ENCODE assay signal across 16 mouse cellular contexts in genomic region chr14:62254371-62254770, GRCm38 (mm10). TPM values are rescaled to one million over a fixed set of nuclear protein-coding genes. Genes with fewer than 3 reads are reported as not detected.
A peak's percentile ranks its signal among the peaks of the same experiment; 100 is the strongest.
DNase-seq lines count a peak whose midpoint lies in the region; ATAC-seq and TF ChIP-seq lines count a peak whose summit lies in the region.
"Had no signal": no experiment of that assay in that cellular context is flagged by ENCODE, and none has a peak within 500 bp of the region (broad histone marks: within the 10 kb centered on the region; RNA-seq: fewer than 3 reads in every experiment).

No protein-coding gene starts in this region.

- no peak for ATAC-seq in midbrain, embryonic 14.5 days (ENCODE audit: low FRiP score, low TSS enrichment)
- ATAC-seq in midbrain, postnatal 0 days (ENCODE audit: low FRiP score) = no peak
- ATAC-seq in granulocyte monocyte progenitor cell, adult 5-6 weeks (replicated peaks; ENCODE audit: poor library complexity, severe bottlenecking) = peak; percentile 44
- ATAC-seq: midbrain, embryonic 13.5 days had no signal

- H3K9ac ChIP-seq in midbrain, embryonic 14.5 days (replicated peaks; ENCODE audit: low read length) = no peak overlapping the region
- H3K9ac ChIP-seq in midbrain, postnatal 0 days (replicated peaks; ENCODE audit: low read length, poor library complexity, severe bottlenecking) = no peak overlapping the region
- H3K9ac ChIP-seq: embryonic facial prominence, embryonic 15.5 days; heart, embryonic 12.5 days; hindbrain, embryonic 14.5 days; limb, embryonic 15.5 days; midbrain, embryonic 13.5 days had no signal

- peaks cover 14% of the 10 kb centered on the region for H3K4me1 ChIP-seq in heart, embryonic 10.5 days
- H3K4me1 ChIP-seq in midbrain, embryonic 14.5 days (ENCODE audit: control insufficient read depth, insufficient read depth, low read length) = no peaks in the 10 kb centered on the region
- no peaks in the 10 kb centered on the region for H3K4me1 ChIP-seq in midbrain, postnatal 0 days (ENCODE audit: insufficient read depth, low read length)

- H3K27ac ChIP-seq in heart, embryonic 10.5 days = no peak overlapping the region
- H3K27ac ChIP-seq in midbrain, embryonic 14.5 days (replicated peaks; ENCODE audit: low read depth, low read length) = no peak overlapping the region
- no peak overlapping the region for H3K27ac ChIP-seq in midbrain, postnatal 0 days (ENCODE audit: low read depth, low read length)
- H3K27ac ChIP-seq: embryonic facial prominence, embryonic 15.5 days; hindbrain, embryonic 14.5 days; limb, embryonic 15.5 days; midbrain, embryonic 13.5 days had no signal

- H3K36me3 ChIP-seq in heart, embryonic 10.5 days = no peaks in the 10 kb centered on the region
- H3K36me3 ChIP-seq in midbrain, embryonic 14.5 days (ENCODE audit: control insufficient read depth, insufficient read depth, low read length) = no peaks in the 10 kb centered on the region
- no peaks in the 10 kb centered on the region for H3K36me3 ChIP-seq in midbrain, postnatal 0 days (ENCODE audit: insufficient read depth, low read length)
- H3K36me3 ChIP-seq: embryonic facial prominence, embryonic 15.5 days; heart, embryonic 12.5 days; limb, embryonic 15.5 days; midbrain, embryonic 13.5 days had no signal

- H3K27me3 ChIP-seq in heart, embryonic 10.5 days (ENCODE audit: insufficient read depth, poor library complexity, severe bottlenecking) = no peaks in the 10 kb centered on the region
- no peaks in the 10 kb centered on the region for H3K27me3 ChIP-seq in midbrain, embryonic 14.5 days (ENCODE audit: control insufficient read depth, insufficient read depth, low read length)
- no peaks in the 10 kb centered on the region for H3K27me3 ChIP-seq in midbrain, postnatal 0 days (ENCODE audit: insufficient read depth, low read length)
- H3K27me3 ChIP-seq: embryonic facial prominence, embryonic 15.5 days; heart, embryonic 12.5 days; limb, embryonic 15.5 days; midbrain, embryonic 13.5 days had no signal

- 76% methylated on average over 8 of the region's 8 CpGs for WGBS in heart, embryonic 10.5 days
- 68% methylated on average over 8 of the region's 8 CpGs for WGBS in midbrain, embryonic 14.5 days
- 77% methylated on average over 8 of the region's 8 CpGs for WGBS in midbrain, postnatal 0 days

- peak; percentile 57 for DNase-seq in heart, adult 11 months
- DNase-seq in heart, embryonic 10.5 days (ENCODE audit: low spot score) = no peak
- DNase-seq in midbrain, embryonic 14.5 days = peak; percentile 18
- no peak for DNase-seq in midbrain, postnatal 0 days (ENCODE audit: low spot score)
- DNase-seq in ovary, postnatal 10 days (ENCODE audit: low spot score) = no peak
- DNase-seq in cerebellum, adult 18-20 months = no peak
- no peak for DNase-seq in layer of hippocampus, adult 18-20 months (ENCODE audit: low spot score in 2 of 2)
- DNase-seq: cerebellum, adult 11 months; layer of hippocampus, postnatal 36 days had no signal

- no peak for TF ChIP-seq CTCF in midbrain, postnatal 0 days (IDR thresholded peaks at IDR 0.05)

- no peaks in the 10 kb centered on the region for H3K9me3 ChIP-seq in heart, embryonic 10.5 days
- H3K9me3 ChIP-seq in midbrain, embryonic 14.5 days (ENCODE audit: control insufficient read depth, low read length) = no peaks in the 10 kb centered on the region
- no peaks in the 10 kb centered on the region for H3K9me3 ChIP-seq in midbrain, postnatal 0 days (ENCODE audit: low read length)
- H3K9me3 ChIP-seq: embryonic facial prominence, embryonic 15.5 days; heart, embryonic 12.5 days; limb, embryonic 15.5 days; midbrain, embryonic 13.5 days had no signal

- H3K4me3 ChIP-seq in heart, embryonic 10.5 days = no peak overlapping the region
- no peak overlapping the region for H3K4me3 ChIP-seq in midbrain, embryonic 14.5 days (replicated peaks; ENCODE audit: low read depth, low read length)
- no peak overlapping the region for H3K4me3 ChIP-seq in midbrain, postnatal 0 days (ENCODE audit: low read depth, low read length)
- H3K4me3 ChIP-seq: embryonic facial prominence, embryonic 15.5 days; heart, embryonic 12.5 days; limb, embryonic 15.5 days; midbrain, embryonic 13.5 days had no signal

- H3K4me2 ChIP-seq in midbrain, embryonic 14.5 days (ENCODE audit: low read length) = no peak overlapping the region
- H3K4me2 ChIP-seq in midbrain, postnatal 0 days (ENCODE audit: low read depth, low read length, poor library complexity, severe bottlenecking) = no peak overlapping the region
- H3K4me2 ChIP-seq: embryonic facial prominence, embryonic 15.5 days; heart, embryonic 12.5 days; hindbrain, embryonic 14.5 days; limb, embryonic 15.5 days; midbrain, embryonic 13.5 days had no signal

RNA-seq across cellular contexts. Expression of gene Rnaseh2b, which starts 38.0 kb away (rescaled TPM):
- polyA plus RNA-seq in heart, embryonic 10.5 days (2016; fragmentation: Nextera tagmentation; extraction: Ambion mirVana) = 61.0 and 65.2 TPM in 2 replicates
- 38.5 and 38.6 TPM in 2 replicates for polyA plus RNA-seq in midbrain, embryonic 14.5 days (2014; fragmentation: Nextera tagmentation; extraction: Ambion mirVana)
- total RNA-seq in midbrain, postnatal 0 days (2014; rRNA removed) = 17.7 and 24.1 TPM in 2 replicates
- polyA plus RNA-seq in midbrain, postnatal 0 days (2015; fragmentation: Nextera tagmentation; extraction: Ambion mirVana) = 29.8 and 32.8 TPM in 2 replicates
- 86.1 and 94.1 TPM in 2 replicates for total RNA-seq in granulocyte monocyte progenitor cell, adult 5-6 weeks (2014; fragmentation: Nextera tagmentation)
- 58.5 and 60.1 TPM in 2 replicates for total RNA-seq in granulocyte monocyte progenitor cell, adult 5-6 weeks (2017)
- total RNA-seq in layer of hippocampus, adult 18-20 months (2021) = 10 to 100 TPM; 11.2 to 11.8 TPM

RNA-seq across cellular contexts. Expression of gene Dleu7, which starts 38.5 kb away (rescaled TPM):
- polyA plus RNA-seq in heart, embryonic 10.5 days (2016; fragmentation: Nextera tagmentation; extraction: Ambion mirVana) = 1.1 and 1.5 TPM in 2 replicates
- polyA plus RNA-seq in midbrain, embryonic 14.5 days (2014; fragmentation: Nextera tagmentation; extraction: Ambion mirVana) = 11.8 and 13.7 TPM in 2 replicates
- total RNA-seq in midbrain, postnatal 0 days (2014; rRNA removed) = 35.0 TPM in 2 replicates
- polyA plus RNA-seq in midbrain, postnatal 0 days (2015; fragmentation: Nextera tagmentation; extraction: Ambion mirVana) = 19.3 and 19.7 TPM in 2 replicates
- total RNA-seq in granulocyte monocyte progenitor cell, adult 5-6 weeks (2014; fragmentation: Nextera tagmentation) = not detected in 2 replicates
- total RNA-seq in granulocyte monocyte progenitor cell, adult 5-6 weeks (2017) = 2.2 TPM in 1 of 2 replicates, not detected in the other
- 1 to 10 TPM; 4.6 to 6.4 TPM for total RNA-seq in layer of hippocampus, adult 18-20 months (2021)
- total RNA-seq: adrenal gland, adult 18-20 months had no signal

Comparison
In these comparisons a context has a peak if more than half of its experiments do, and no peak if none do; other contexts are left out.
1. DNase-seq: peak in heart, adult 11 months (single experiment) and midbrain, embryonic 14.5 days (single experiment); none in heart, embryonic 10.5 days (single experiment), midbrain, postnatal 0 days (single experiment), ovary, postnatal 10 days (single experiment), cerebellum, adult 18-20 months (0 of 2) and layer of hippocampus, adult 18-20 months (0 of 2).